9 mouse cellular contexts compared by ENCODE assay signal in genomic region chr7:80781444-80782120, GRCm38 (mm10). TPM values are rescaled to one million over a fixed set of nuclear protein-coding genes. Genes with fewer than 3 reads are reported as not detected.
DNase-seq lines count a peak whose midpoint lies in the region; TF ChIP-seq lines count a peak whose summit lies in the region.
"Had no signal": no experiment of that assay in that cellular context is flagged by ENCODE, and none has a peak within 500 bp of the region (broad histone marks: within the 10 kb centered on the region; RNA-seq: fewer than 3 reads in every experiment).

No protein-coding gene starts in this region.

- H3K9me3 ChIP-seq in CH12.LX (replicated peaks; ENCODE audit: low read length) (no peaks in the 10 kb centered on the region), MEL (replicated peaks; ENCODE audit: insufficient read depth, low read length) (no peaks in the 10 kb centered on the region)
- no peaks in the 10 kb centered on the region for H3K9me3 ChIP-seq in heart, embryonic 10.5 days

- peak overlapping the region; percentile 76 for H3K4me2 ChIP-seq in CH12.LX (ENCODE audit: insufficient read depth, low read depth, poor library complexity, severe bottlenecking)
- H3K4me2 ChIP-seq: hindbrain, embryonic 14.5 days had no signal

- dilution Hi-C loops in CH12.LX (cut with MboI; ENCODE audit: extremely low pct_ligation_motif_present, extremely low pct_unique_long_range_greater_than_20kb, low sequenced_read_pairs) = no loop called here

- peak overlapping the region; percentile 63 for H3K27ac ChIP-seq in CH12.LX (ENCODE audit: insufficient read depth, low read depth)
- H3K27ac ChIP-seq in MEL (ENCODE audit: control insufficient read depth, low read depth, low read length) = peak overlapping the region; percentile 60
- peak overlapping the region; percentile 88 for H3K27ac ChIP-seq in heart, embryonic 10.5 days
- H3K27ac ChIP-seq: hindbrain, embryonic 14.5 days had no signal

- H3K79me2 ChIP-seq in CH12.LX (replicated peaks; ENCODE audit: control insufficient read depth, extremely low read depth, insufficient read depth, poor library complexity, severe bottlenecking) (peaks cover 65% of the 10 kb centered on the region), MEL (ENCODE audit: control insufficient read depth, insufficient read depth, low read length, poor library complexity) (peaks cover 14% of the 10 kb centered on the region)

- H3K36me3 ChIP-seq in CH12.LX (replicated peaks in 1 of 2; ENCODE audit: control insufficient read depth in 1 of 2, insufficient read depth in 1 of 2, low read length in 1 of 2) = peaks cover 0 to 24% of the 10 kb centered on the region in 2 experiments
- peaks cover 0 to 26% of the 10 kb centered on the region in 2 experiments; a peak in 2 of 4 replicates for H3K36me3 ChIP-seq in MEL (ENCODE audit: control insufficient read depth in 1 of 2, insufficient read depth in 2 of 2, low read length in 2 of 2)
- no peaks in the 10 kb centered on the region for H3K36me3 ChIP-seq in heart, embryonic 10.5 days

- TF ChIP-seq RAD21 in CH12.LX (IDR thresholded peaks at IDR 0.05; ENCODE audit: low read depth, low read length) = no peak
- TF ChIP-seq RAD21 in MEL (IDR thresholded peaks at IDR 0.05; ENCODE audit: low read depth, low read length) = no peak

- H3K4me3 ChIP-seq in CH12.LX (replicated peaks in 1 of 3; ENCODE audit: low read depth in 2 of 3, low read length in 2 of 3, poor library complexity in 1 of 3) (peak overlapping the region in 2 of 3 experiments; percentile 40 to 51), MEL (ENCODE audit: control insufficient read depth in 1 of 2, insufficient read depth in 1 of 2, low read depth in 2 of 2, low read length in 2 of 2) (peak overlapping the region; percentile 23 to 26; a peak in 3 of 4 replicates)
- H3K4me3 ChIP-seq in heart, embryonic 10.5 days = no peak overlapping the region

- TF ChIP-seq POLR2A in CH12.LX (IDR thresholded peaks at IDR 0.05; ENCODE audit: low read depth, low read length) = no peak
- TF ChIP-seq POLR2A in MEL (IDR thresholded peaks at IDR 0.05; ENCODE audit: control insufficient read depth in 1 of 2, insufficient read depth in 1 of 2, low read depth in 1 of 2, low read length in 2 of 2, poor library complexity in 1 of 2) = no peak; a peak in 1 of 4 replicates

- no peaks in the 10 kb centered on the region for H3K27me3 ChIP-seq in CH12.LX (replicated peaks)
- H3K27me3 ChIP-seq in MEL (ENCODE audit: control insufficient read depth in 1 of 2, insufficient read depth in 2 of 2, low read length in 2 of 2) = no peaks in the 10 kb centered on the region
- no peaks in the 10 kb centered on the region for H3K27me3 ChIP-seq in heart, embryonic 10.5 days (ENCODE audit: insufficient read depth, poor library complexity, severe bottlenecking)

- TF ChIP-seq EP300 in CH12.LX (IDR thresholded peaks at IDR 0.05; ENCODE audit: low read length) (no peak), MEL (IDR thresholded peaks at IDR 0.05; ENCODE audit: low read depth in 1 of 2, low read length in 2 of 2) (peak in 1 of 2 experiments; percentile 16; a peak in 1 of 4 replicates)

- WGBS in heart, embryonic 10.5 days = 62% methylated on average over 9 of the region's 9 CpGs

- no peak for DNase-seq in CH12.LX (ENCODE audit: extremely low read depth)
- DNase-seq in MEL (ENCODE audit: low read depth, low spot score) = peak; percentile 30
- DNase-seq in heart, embryonic 10.5 days (ENCODE audit: low spot score) = no peak
- peak; percentile 52 to 57 for DNase-seq in kidney, postnatal 4 days
- DNase-seq in neural tube, embryonic 10.5 days (ENCODE audit: extremely low spot score, low spot score) = no peak
- DNase-seq in layer of hippocampus, postnatal 25 days (ENCODE audit: extremely low spot score in 1 of 2, low spot score in 1 of 2) = no peak
- no peak for DNase-seq in embryo, embryonic 10 days (ENCODE audit: low spot score)
- no peak for DNase-seq in urinary bladder, postnatal 36 days (ENCODE audit: low spot score in 2 of 2)

- H3K9ac ChIP-seq in CH12.LX (ENCODE audit: insufficient read depth, low read depth) (peak overlapping the region; percentile 32), MEL (ENCODE audit: control insufficient read depth, low read depth, low read length, poor library complexity, severe bottlenecking) (peak overlapping the region; percentile 53)
- H3K9ac ChIP-seq: hindbrain, embryonic 14.5 days had no signal

- TF ChIP-seq CTCF in CH12.LX (conservative IDR thresholded peaks at IDR 0.05 in 1 of 2, IDR thresholded peaks at IDR 0.05 in 1 of 2; ENCODE audit: low read depth in 2 of 2, low read length in 2 of 2) (no peak), MEL (IDR thresholded peaks at IDR 0.05 in 2 of 3, conservative IDR thresholded peaks at IDR 0.05 in 1 of 3; ENCODE audit: control insufficient read depth in 1 of 3, insufficient read depth in 1 of 3, low read depth in 2 of 3, low read length in 3 of 3, poor library complexity in 1 of 3, severe bottlenecking in 1 of 3) (no peak)

- in situ Hi-C loops in CH12.LX (cut with MboI; ENCODE audit: low pct_ligation_motif_present, low pct_unique_long_range_greater_than_20kb, low sequenced_read_pairs) = no loop called here

- H3K4me1 ChIP-seq in CH12.LX (ENCODE audit: control insufficient read depth in 1 of 2, insufficient read depth in 2 of 2) (peaks cover 21 to 80% of the 10 kb centered on the region in 2 experiments), MEL (ENCODE audit: control insufficient read depth in 1 of 2, insufficient read depth in 2 of 2, low read length in 2 of 2) (peaks cover 5 to 35% of the 10 kb centered on the region in 2 experiments)
- H3K4me1 ChIP-seq in heart, embryonic 10.5 days = peaks cover 63% of the 10 kb centered on the region

TF ChIP-seq in CH12.LX, 34 proteins besides CTCF, POLR2A, EP300 and RAD21:
- TF ChIP-seq MAX (IDR thresholded peaks at IDR 0.05; ENCODE audit: low read length) = no peak
- TF ChIP-seq IRF4 (IDR thresholded peaks at IDR 0.05; ENCODE audit: low read depth, low read length) = no peak
- TF ChIP-seq JUND (conservative IDR thresholded peaks at IDR 0.05; ENCODE audit: low read depth, low read length) = no peak
- TF ChIP-seq E2F4 (IDR thresholded peaks at IDR 0.05; ENCODE audit: insufficient replicate concordance, low read depth, low read length) = no peak
- no peak for TF ChIP-seq BHLHE40 (IDR thresholded peaks at IDR 0.05; ENCODE audit: low read depth, low read length)
- TF ChIP-seq ZKSCAN1 (IDR thresholded peaks at IDR 0.05; ENCODE audit: borderline replicate concordance, low read depth, low read length) = no peak
- no peak for TF ChIP-seq TBP (conservative IDR thresholded peaks at IDR 0.05; ENCODE audit: low read depth, low read length)
- TF ChIP-seq GABPA (IDR thresholded peaks at IDR 0.05; ENCODE audit: insufficient replicate concordance, low read depth, low read length) = no peak
- no peak for TF ChIP-seq CHD1 (IDR thresholded peaks at IDR 0.05; ENCODE audit: low read depth, low read length)
- no peak for TF ChIP-seq ELF1 (IDR thresholded peaks at IDR 0.05; ENCODE audit: low read depth, low read length)
- TF ChIP-seq MAFK (IDR thresholded peaks at IDR 0.05; ENCODE audit: insufficient replicate concordance, low read length) = no peak
- TF ChIP-seq MXI1 (IDR thresholded peaks at IDR 0.05; ENCODE audit: low read depth, low read length) = no peak; the same call in 1 of the 2 replicates
- no peak for TF ChIP-seq HCFC1 (IDR thresholded peaks at IDR 0.05; ENCODE audit: low read depth, low read length)
- no peak for TF ChIP-seq KAT2A (IDR thresholded peaks at IDR 0.05; ENCODE audit: insufficient replicate concordance, low read length)
- TF ChIP-seq ZC3H11A (IDR thresholded peaks at IDR 0.05; ENCODE audit: low read depth, low read length) = no peak
- TF ChIP-seq JUN (IDR thresholded peaks at IDR 0.05; ENCODE audit: insufficient read depth, low read depth, low read length) = no peak
- TF ChIP-seq UBTF (IDR thresholded peaks at IDR 0.05; ENCODE audit: low read depth, low read length) = no peak

TF ChIP-seq in MEL, 35 proteins besides CTCF, POLR2A, EP300 and RAD21:
- TF ChIP-seq CHD1 (IDR thresholded peaks at IDR 0.05; ENCODE audit: low read depth, low read length) (no peak), CHD2 (IDR thresholded peaks at IDR 0.05; ENCODE audit: low read length) (no peak), ELF1 (IDR thresholded peaks at IDR 0.05; ENCODE audit: low read depth, low read length) (no peak), NELFE (IDR thresholded peaks at IDR 0.05; ENCODE audit: low read depth, low read length) (no peak), TAL1 (IDR thresholded peaks at IDR 0.05; ENCODE audit: low read length) (no peak), MAX (IDR thresholded peaks at IDR 0.05; ENCODE audit: low read length) (no peak), JUND (IDR thresholded peaks at IDR 0.05; ENCODE audit: low read depth, low read length) (no peak)

RNA-seq across cellular contexts. Expression of gene Iqgap1, which starts 44.2 kb away (rescaled TPM):
- total RNA-seq in CH12.LX (2012; rRNA removed) (77.0 and 87.5 TPM in 2 replicates), CH12.LX (2014; rRNA removed) (43.1 and 49.6 TPM in 2 replicates), MEL (2012; rRNA removed) (20.6 and 29.4 TPM in 2 replicates)
- polyA plus RNA-seq in CH12.LX (2012; ENCODE audit: insufficient read length, low read depth) (83.1 and 126 TPM in 2 replicates), MEL (2012; ENCODE audit: insufficient read depth in 1 of 2, insufficient read length in 2 of 2, low read depth in 1 of 2, low replicate concordance in 2 of 2, missing spikeins in 1 of 2) (10 to 100 TPM; 58.8 to 87.9 TPM)
- 37.7 and 39.5 TPM in 2 replicates for polyA plus RNA-seq in heart, embryonic 10.5 days (2016; fragmentation: Nextera tagmentation; extraction: Ambion mirVana)
- 10 to 100 TPM; 15.9 to 23.3 TPM for total RNA-seq in layer of hippocampus, postnatal 25 days (2021)

Comparison
In these comparisons a context has a peak if more than half of its experiments do, and no peak if none do; other contexts are left out.
1. DNase-seq: peak in MEL (single experiment) and kidney, postnatal 4 days (2 of 2); none in CH12.LX (single experiment), heart, embryonic 10.5 days (single experiment), neural tube, embryonic 10.5 days (single experiment), layer of hippocampus, postnatal 25 days (0 of 2), embryo, embryonic 10 days (single experiment) and urinary bladder, postnatal 36 days (0 of 2).
2. Peak in every context shown above with its lines, with median percentiles within 50 percentile points of each other: H3K27ac ChIP-seq.